Comparison of ENCODE assay signal across 7 mouse cellular contexts in genomic region chr5:73257096-73257495, GRCm38 (mm10). TPM values are rescaled to one million over a fixed set of nuclear protein-coding genes. Genes with fewer than 3 reads are reported as not detected.
DNase-seq lines count a peak whose midpoint lies in the region; ATAC-seq and TF ChIP-seq lines count a peak whose summit lies in the region.

No protein-coding gene starts in this region.

- peaks cover 40% of the 10 kb centered on the region for H3K79me2 ChIP-seq in C2C12 (ENCODE audit: control insufficient read depth, insufficient read depth)

- no peaks in the 10 kb centered on the region for H3K4me1 ChIP-seq in forebrain, embryonic 11.5 days (replicated peaks; ENCODE audit: control insufficient read depth, insufficient read depth, low read length)
- H3K4me1 ChIP-seq in liver, embryonic 13.5 days (replicated peaks) = peaks cover 50% of the 10 kb centered on the region
- H3K4me1 ChIP-seq in stomach, embryonic 14.5 days (ENCODE audit: control insufficient read depth, insufficient read depth, low read length) = no peaks in the 10 kb centered on the region

- TF ChIP-seq CTCF in C2C12 (IDR thresholded peaks at IDR 0.05; ENCODE audit: control insufficient read depth, insufficient read depth, insufficient read length) = no peak

- H3K4me3 ChIP-seq in C2C12 (ENCODE audit: insufficient read depth, poor library complexity, severe bottlenecking) = peak overlapping the region; percentile 7
- H3K4me3 ChIP-seq in forebrain, embryonic 11.5 days (ENCODE audit: low read depth, low read length) = peak overlapping the region; percentile 95
- H3K4me3 ChIP-seq in liver, embryonic 13.5 days (replicated peaks) = peak overlapping the region; percentile 65
- peak overlapping the region; percentile 82 for H3K4me3 ChIP-seq in stomach, embryonic 14.5 days (ENCODE audit: low read depth, low read length)

- H3K27me3 ChIP-seq in C2C12 (ENCODE audit: control insufficient read depth, insufficient read depth, insufficient read length) = no peaks in the 10 kb centered on the region
- no peaks in the 10 kb centered on the region for H3K27me3 ChIP-seq in forebrain, embryonic 11.5 days (ENCODE audit: control insufficient read depth, insufficient read depth, low read length)
- no peaks in the 10 kb centered on the region for H3K27me3 ChIP-seq in liver, embryonic 13.5 days
- H3K27me3 ChIP-seq in stomach, embryonic 14.5 days (ENCODE audit: control insufficient read depth, insufficient read depth, low read length) = no peaks in the 10 kb centered on the region

- H3K9me3 ChIP-seq in forebrain, embryonic 11.5 days (ENCODE audit: control insufficient read depth, low read length) = no peaks in the 10 kb centered on the region
- H3K9me3 ChIP-seq in liver, embryonic 13.5 days (replicated peaks) = no peaks in the 10 kb centered on the region
- no peaks in the 10 kb centered on the region for H3K9me3 ChIP-seq in stomach, embryonic 14.5 days (ENCODE audit: control insufficient read depth, low read depth, low read length)

- H3K36me3 ChIP-seq in C2C12 (ENCODE audit: control insufficient read depth, insufficient read depth) = no peaks in the 10 kb centered on the region
- H3K36me3 ChIP-seq in forebrain, embryonic 11.5 days (ENCODE audit: control insufficient read depth, insufficient read depth, low read length) = no peaks in the 10 kb centered on the region
- no peaks in the 10 kb centered on the region for H3K36me3 ChIP-seq in liver, embryonic 13.5 days
- H3K36me3 ChIP-seq in stomach, embryonic 14.5 days (ENCODE audit: control insufficient read depth, insufficient read depth, low read length) = no peaks in the 10 kb centered on the region

- H3K4me2 ChIP-seq in forebrain, embryonic 11.5 days (ENCODE audit: low read depth, low read length, severe bottlenecking) = peak overlapping the region; percentile 54
- H3K4me2 ChIP-seq in liver, embryonic 13.5 days = peak overlapping the region; percentile 81
- peak overlapping the region; percentile 78 for H3K4me2 ChIP-seq in stomach, embryonic 14.5 days (replicated peaks; ENCODE audit: low read depth, low read length)

- peak; percentile 56 for DNase-seq in 3T3-L1 (ENCODE audit: low read depth, low spot score)
- DNase-seq in forebrain, embryonic 11.5 days (ENCODE audit: low spot score) = no peak
- no peak for DNase-seq in liver, embryonic 13.5 days
- DNase-seq in adrenal gland, adult (ENCODE audit: inconsistent age in 2 of 2, low spot score in 1 of 2) = no peak
- DNase-seq in gastrocnemius, postnatal 25 days = no peak

- no peak overlapping the region for H3K27ac ChIP-seq in forebrain, embryonic 11.5 days (ENCODE audit: low read depth, low read length)
- H3K27ac ChIP-seq in liver, embryonic 13.5 days = peak overlapping the region; percentile 80
- H3K27ac ChIP-seq in stomach, embryonic 14.5 days (ENCODE audit: low read length) = peak overlapping the region; percentile 28; the same call in 1 of the 2 replicates

- WGBS in forebrain, embryonic 11.5 days = 4% methylated on average over 11 of the region's 11 CpGs
- 1% methylated on average over 11 of the region's 11 CpGs for WGBS in liver, embryonic 13.5 days (ENCODE audit: insufficient replicate concordance)
- WGBS in stomach, embryonic 14.5 days = 1% methylated on average over 11 of the region's 11 CpGs

- peak overlapping the region; percentile 48; the same call in 1 of the 2 replicates for H3K9ac ChIP-seq in forebrain, embryonic 11.5 days (ENCODE audit: low read length)
- peak overlapping the region; percentile 67 for H3K9ac ChIP-seq in liver, embryonic 13.5 days
- H3K9ac ChIP-seq in stomach, embryonic 14.5 days (replicated peaks; ENCODE audit: low read depth, low read length) = 0 out of 2 replicates have a peak overlapping the region, but pooled peaks have one; percentile 18

- peak overlapping the region; percentile 24 for H3ac ChIP-seq in C2C12 (ENCODE audit: control insufficient read depth, insufficient read length, low read depth)

- peak; percentile 4; the same call in 1 of the 2 replicates for ATAC-seq in forebrain, embryonic 11.5 days (replicated peaks; ENCODE audit: low FRiP score)
- no peak for ATAC-seq in liver, embryonic 13.5 days (ENCODE audit: low read depth)
- ATAC-seq in stomach, embryonic 14.5 days (ENCODE audit: insufficient number of reproducible peaks, insufficient read depth, low FRiP score, low read depth) = no peak; the same call in 1 of the 2 replicates

- peaks cover 18% of the 10 kb centered on the region for H3K79me3 ChIP-seq in C2C12 (ENCODE audit: low read depth)

TF ChIP-seq in C2C12, 6 proteins besides CTCF, POLR2A, EP300 and RAD21:
- TF ChIP-seq CEBPB (IDR thresholded peaks at IDR 0.05; ENCODE audit: low read depth) (no peak), FOSL1 (IDR thresholded peaks at IDR 0.05; ENCODE audit: insufficient read depth, low read length, poor library complexity, severe bottlenecking) (no peak), MYOG (IDR thresholded peaks at IDR 0.05; ENCODE audit: control insufficient read depth, extremely low read depth, insufficient read length) (no peak), USF1 (IDR thresholded peaks at IDR 0.05; ENCODE audit: low read depth) (no peak)

RNA-seq across cellular contexts. Expression of gene Fryl, which starts 0.7 kb away (rescaled TPM):
- 13.2 TPM for polyA plus RNA-seq in C2C12 (2012; fragmentation: generic; extraction: Trizol)
- polyA plus RNA-seq in forebrain, embryonic 11.5 days (2014; fragmentation: Nextera tagmentation; extraction: Ambion mirVana) = 48.0 and 49.6 TPM in 2 replicates
- polyA plus RNA-seq in liver, embryonic 13.5 days (2015; fragmentation: Nextera tagmentation; extraction: Ambion mirVana) = 44.2 and 44.5 TPM in 2 replicates
- 32.0 and 33.4 TPM in 2 replicates for polyA plus RNA-seq in stomach, embryonic 14.5 days (2014; fragmentation: Nextera tagmentation; extraction: Ambion mirVana)
- 10 to 100 TPM; 14.6 to 15.2 TPM for total RNA-seq in gastrocnemius, postnatal 25 days (2021)

RNA-seq across cellular contexts. Expression of gene Ociad1, which starts 35.5 kb away (rescaled TPM):
- polyA plus RNA-seq in C2C12 (2012; fragmentation: generic; extraction: Trizol) = 142 TPM
- 143 and 144 TPM in 2 replicates for polyA plus RNA-seq in forebrain, embryonic 11.5 days (2014; fragmentation: Nextera tagmentation; extraction: Ambion mirVana)
- polyA plus RNA-seq in liver, embryonic 13.5 days (2015; fragmentation: Nextera tagmentation; extraction: Ambion mirVana) = 144 and 158 TPM in 2 replicates
- polyA plus RNA-seq in stomach, embryonic 14.5 days (2014; fragmentation: Nextera tagmentation; extraction: Ambion mirVana) = 138 and 148 TPM in 2 replicates
- total RNA-seq in gastrocnemius, postnatal 25 days (2021) = 100 to 1,000 TPM; 137 TPM

Comparison
In these comparisons a context has a peak if more than half of its experiments do, and no peak if none do; other contexts are left out.
1. H3K4me3 ChIP-seq: peak in every context shown above with its lines; median percentile 95 in forebrain, embryonic 11.5 days; 82 in stomach, embryonic 14.5 days; 65 in liver, embryonic 13.5 days; 7 in C2C12.